Mouse (Mus musculus) T-cell, adult 2 months (primary cell): ENCODE results near the gene Osbpl3.
A peak's percentile ranks its signal among the peaks of the same experiment; 100 is the strongest.

ENCODE experiments used
- DNase-seq: peaks from one replicate; pipeline ENCODE4 v3.0.0; 2022; ENCODE audit warnings: low spot score

The Osbpl3 gene

DNA sequence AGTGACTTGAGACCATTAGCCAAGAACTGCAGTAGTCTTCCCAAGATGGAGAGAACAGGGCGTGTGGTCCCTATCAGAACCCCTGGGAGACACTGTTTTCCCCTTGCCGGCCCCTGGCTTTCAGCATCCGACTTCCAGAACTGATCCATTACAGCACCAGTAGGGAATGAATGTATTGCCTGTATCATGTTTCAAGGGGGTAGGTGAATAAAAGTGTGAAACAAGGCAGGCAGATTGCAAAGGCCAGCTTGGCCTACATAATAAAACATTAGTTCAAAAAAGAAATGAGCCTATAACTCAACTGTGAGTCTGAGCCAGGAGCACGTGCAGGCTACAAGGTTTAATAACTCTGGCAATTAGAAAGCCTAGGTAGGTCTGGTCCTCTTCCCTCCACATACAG, 52.5 kb downstream of the Osbpl3 start:
- DNase-seq = no peak

GRCm38 (mm10) chr6:50402872-50403271, 53.1 kb downstream of the Osbpl3 start:
- DNase-seq = no peak

DNA sequence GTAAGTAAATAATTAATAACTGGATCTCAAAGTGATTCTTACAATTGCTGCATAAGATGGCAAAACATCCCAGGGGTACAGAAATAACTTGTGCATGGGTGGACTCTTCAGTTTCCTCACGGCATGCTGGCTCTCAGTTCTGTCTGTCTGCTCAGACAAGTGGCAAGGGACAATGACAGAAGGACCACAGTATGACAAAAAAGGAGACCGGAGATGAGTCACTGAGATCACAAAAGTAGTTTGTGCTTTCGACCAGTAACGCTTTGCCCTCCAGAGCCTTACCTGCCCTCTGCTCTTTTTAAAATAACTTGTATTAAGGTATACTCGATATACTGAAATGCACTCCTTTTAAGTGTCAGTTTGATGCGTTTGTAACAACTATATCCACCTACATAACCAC, 55.8 kb downstream of the Osbpl3 start:
- DNase-seq = no peak

DNA sequence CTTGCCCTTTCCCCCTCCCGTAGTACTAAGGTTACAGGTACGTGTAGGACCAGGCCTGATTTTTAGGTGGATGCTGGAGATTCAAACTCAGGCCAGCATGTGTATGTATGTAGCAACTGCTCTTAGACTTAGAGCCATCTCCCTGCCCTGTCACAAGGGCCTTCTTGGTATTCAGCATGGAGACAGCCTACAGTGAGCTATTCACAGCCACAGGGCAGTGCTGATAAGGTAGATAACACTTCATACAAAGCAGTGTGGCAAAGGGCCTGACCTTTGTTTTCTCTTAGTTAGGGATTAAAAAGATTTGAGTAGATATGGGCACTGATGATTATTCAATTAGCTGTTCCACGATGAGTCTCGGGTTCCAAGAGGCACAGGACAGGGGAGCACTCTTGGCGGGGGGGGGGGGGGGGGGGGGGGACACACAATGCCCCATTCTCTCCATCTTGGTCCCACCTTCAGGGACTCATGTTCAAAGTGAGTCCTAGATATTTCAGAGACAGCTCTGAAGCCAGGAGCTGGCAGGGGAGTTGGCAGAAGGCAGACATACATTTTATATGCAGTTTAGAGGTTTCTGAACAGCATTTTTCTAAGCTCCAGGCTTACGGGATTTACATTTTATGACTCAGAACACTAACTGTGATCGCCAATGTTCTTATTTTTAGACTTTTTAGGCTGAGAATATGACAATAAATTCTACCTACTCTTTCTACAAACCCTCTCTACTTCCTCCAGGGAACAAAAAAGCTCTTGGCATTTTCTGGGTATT, 56.4 kb downstream of the Osbpl3 start:
- DNase-seq = no peak

- no peak for DNase-seq
Observed at GRCm38 (mm10) chr6:50398324-50398723, 57.7 kb downstream of the Osbpl3 start.

- DNase-seq = no peak
Observed at GRCm38 (mm10) chr6:50397116-50397515, 58.9 kb downstream of the Osbpl3 start.

DNA sequence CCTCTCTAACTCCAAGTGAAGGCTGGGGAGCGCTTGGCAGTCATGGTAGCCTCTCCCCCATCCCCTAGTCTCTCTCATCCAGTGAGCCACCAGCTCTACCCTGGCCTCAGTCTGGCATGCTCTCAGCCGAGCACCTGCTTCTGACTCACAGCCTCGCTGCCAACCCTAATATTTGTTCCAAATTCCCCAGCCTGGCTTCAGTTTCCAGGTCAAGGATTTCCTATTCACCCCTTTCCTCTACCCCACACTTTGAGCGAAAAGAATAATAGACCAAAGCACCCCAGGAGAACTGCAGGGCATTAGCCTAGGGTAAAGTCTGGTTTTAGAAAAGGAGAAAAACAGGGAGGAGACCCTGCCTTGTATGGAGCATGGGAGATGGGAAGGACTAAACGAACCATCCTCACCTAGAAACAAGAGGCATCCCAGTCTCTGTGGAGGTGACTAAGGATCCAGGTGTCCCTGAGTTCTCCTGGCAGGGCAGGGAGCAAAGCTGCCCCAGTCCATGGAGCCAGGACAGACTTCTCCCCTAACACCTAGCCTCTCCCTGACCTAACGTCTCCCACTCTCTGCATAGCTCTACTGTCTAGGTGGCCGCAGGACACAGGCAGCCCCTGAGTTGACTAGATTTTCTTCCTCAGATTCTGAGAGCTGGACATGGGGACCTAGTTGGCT, 60.2 kb downstream of the Osbpl3 start:
- no peak for DNase-seq

- no peak for DNase-seq
Observed at GRCm38 (mm10) chr6:50394432-50394831, 61.6 kb downstream of the Osbpl3 start.

- no peak for DNase-seq
Observed at GRCm38 (mm10) chr6:50393960-50394359, 62.0 kb downstream of the Osbpl3 start.

GRCm38 (mm10) chr6:50391951-50392350, 64.0 kb downstream of the Osbpl3 start:
- DNase-seq = no peak

- no peak for DNase-seq
Observed at GRCm38 (mm10) chr6:50390313-50390712, 65.7 kb downstream of the Osbpl3 start.

- DNase-seq = peak; percentile 53
Observed at GRCm38 (mm10) chr6:50387629-50388028, 68.4 kb downstream of the Osbpl3 start.

DNA sequence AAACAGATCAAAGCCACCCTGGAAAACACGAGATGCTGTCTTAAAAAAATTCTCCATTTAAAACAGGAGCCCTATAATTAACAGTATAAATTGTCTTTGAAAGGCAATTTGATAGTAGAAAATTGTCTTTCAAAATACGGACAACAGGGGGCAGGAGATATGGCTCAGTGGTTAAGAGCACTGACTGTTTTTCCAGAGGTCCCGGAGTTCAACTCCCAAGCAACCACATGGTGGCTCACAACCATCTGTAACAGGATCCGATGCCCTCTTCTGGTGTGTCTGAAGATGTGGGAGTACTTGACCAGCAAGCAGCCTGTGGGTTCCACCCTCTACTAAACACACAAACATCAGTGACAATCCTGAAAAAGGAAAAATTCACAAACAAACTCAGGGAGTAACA, 69.5 kb downstream of the Osbpl3 start:
- no peak for DNase-seq

DNA sequence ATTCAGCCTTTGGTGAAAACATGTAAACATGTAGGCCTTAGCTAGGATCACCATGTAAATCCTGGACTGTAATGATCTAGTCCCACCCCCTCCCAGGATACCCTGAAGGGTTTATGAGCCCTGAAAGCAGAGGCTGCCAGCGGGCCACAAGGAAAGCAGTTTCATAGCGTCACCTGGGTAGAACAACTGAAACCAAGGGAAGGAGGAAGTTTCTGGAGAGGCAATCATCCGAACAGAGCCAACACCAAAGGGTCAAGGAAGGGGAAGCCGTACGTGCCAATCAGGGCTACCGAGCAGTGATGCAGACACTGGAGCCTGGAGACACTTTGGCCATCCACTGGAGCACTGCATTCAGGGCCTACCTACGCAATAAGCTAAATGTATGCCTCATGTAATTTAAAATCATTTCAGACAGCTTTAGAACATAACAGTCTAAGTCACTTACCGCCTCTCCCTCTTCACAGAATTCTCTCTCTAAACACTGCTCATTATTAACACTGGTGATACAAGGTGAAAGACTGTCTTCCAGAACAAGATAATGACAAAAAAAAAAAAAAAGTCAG, 70.5 kb downstream of the Osbpl3 start:
- no peak for DNase-seq

- no peak for DNase-seq
Observed at GRCm38 (mm10) chr6:50382711-50383110, 73.3 kb downstream of the Osbpl3 start.

DNA sequence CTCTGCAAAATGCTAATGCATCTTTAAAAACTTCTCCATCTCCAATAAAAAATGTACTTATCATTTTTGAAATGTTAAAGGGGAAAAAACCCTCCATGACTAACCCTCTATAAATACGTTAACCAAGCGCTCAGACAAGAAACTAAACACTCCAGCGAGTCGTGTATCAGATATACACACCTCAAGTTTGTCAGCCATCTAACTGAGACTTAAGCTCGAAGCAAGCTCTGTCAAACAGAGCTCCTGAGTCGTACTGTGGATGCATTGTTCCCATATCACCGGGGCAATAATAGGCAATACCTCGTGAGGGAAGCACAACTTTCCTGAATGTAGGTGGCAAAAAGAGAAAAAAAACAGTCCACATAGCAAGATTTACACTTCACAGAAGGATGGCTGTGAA, 73.8 kb downstream of the Osbpl3 start:
- no peak for DNase-seq

- DNase-seq = peak; percentile 64
Observed at GRCm38 (mm10) chr6:50381504-50382091, 74.4 kb downstream of the Osbpl3 start.

- no peak for DNase-seq
Observed at GRCm38 (mm10) chr6:50379740-50380139, 76.3 kb downstream of the Osbpl3 start.

DNA sequence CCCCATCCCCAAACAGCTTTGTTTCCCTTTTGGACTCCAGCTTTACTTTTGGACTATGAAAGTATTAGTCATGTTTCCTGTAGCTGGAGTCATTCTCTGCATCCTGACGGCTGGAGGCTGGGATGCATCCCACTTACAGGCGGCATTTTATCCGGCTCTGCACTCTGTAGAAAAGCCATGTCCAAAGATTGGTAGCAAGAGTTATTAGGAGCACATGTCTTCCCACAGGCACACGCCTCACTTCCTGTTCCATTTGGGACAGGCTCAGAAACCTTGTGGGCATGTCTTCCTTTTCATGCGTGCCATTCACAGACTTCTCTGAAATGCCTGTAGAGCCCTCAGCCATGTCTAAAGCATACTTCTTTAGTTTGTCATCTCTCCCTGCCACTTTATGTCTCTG, 76.9 kb downstream of the Osbpl3 start:
- DNase-seq = no peak

DNA sequence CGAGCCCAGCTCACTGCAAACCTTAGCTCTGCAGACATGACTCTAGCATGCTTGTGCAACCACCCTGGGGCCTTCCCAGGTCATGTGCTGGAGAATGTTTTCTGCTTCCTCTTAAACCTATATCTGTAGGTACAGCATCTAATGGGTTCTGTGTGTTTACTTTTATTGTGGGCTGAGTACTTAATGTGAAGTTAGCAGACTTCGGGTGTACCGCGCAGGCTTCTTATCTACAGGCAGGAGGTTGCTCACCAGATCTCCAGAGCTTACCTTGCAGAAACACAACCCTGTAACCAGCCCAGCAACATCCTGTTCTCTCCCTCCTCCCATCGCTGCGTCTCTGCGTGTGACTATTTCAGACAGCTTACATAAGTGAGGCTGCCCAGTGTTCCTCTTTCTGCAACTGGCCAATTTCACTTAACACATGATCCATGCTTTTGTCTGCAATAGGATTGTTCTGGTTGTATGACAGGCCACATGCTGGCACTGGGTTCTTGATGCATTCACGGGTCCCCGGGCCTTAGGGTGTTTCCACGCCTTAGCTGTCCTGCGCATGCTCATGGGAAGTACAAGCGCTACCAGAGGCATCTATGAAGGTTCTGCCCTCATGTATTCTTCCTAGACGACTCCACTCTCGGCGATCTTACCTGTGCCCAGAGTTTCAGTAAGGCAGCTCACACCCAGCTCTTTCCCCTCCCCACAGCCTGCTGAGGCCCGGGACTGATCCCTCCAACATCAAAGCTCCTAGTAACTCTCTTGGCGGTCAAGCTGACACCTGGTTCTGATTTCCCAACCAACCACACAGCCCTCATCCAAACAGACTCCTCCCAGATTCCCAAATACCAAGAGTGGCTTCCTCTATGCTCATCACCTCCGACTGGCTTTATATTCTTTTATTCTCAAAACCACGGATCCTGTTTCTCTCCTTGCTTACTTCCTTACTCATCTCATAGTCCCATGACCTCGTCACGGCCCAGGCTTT, 78.0 kb downstream of the Osbpl3 start:
- DNase-seq = peak; percentile 58

DNA sequence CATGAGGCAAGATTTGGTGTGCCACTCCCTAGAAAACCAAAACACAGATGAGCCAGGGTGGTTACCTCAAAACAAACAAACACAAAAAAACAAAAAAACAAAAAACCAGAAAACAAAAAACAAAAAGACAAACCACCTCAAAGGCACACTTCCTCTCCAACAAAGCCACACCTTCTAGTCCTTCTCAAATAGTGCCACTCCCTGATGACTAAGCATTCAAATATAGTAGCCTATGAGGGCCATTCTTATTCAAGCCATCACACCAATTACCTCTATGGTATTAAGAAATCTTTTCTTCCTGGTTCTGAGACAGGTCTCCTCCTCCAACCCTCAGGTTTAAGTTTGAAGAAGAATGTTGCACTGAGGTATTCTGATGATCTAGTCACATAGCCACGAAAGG, 79.3 kb downstream of the Osbpl3 start:
- DNase-seq = no peak
